Mouse (Mus musculus): Measurements from ENCODE around the gene Gab3. TPM values are rescaled to one million over a fixed set of nuclear protein-coding genes. Genes with fewer than 3 reads are reported as not detected.

Gene Gab3
- polyA plus RNA-seq, 1 experiment, result 0.01 TPM

DNA sequence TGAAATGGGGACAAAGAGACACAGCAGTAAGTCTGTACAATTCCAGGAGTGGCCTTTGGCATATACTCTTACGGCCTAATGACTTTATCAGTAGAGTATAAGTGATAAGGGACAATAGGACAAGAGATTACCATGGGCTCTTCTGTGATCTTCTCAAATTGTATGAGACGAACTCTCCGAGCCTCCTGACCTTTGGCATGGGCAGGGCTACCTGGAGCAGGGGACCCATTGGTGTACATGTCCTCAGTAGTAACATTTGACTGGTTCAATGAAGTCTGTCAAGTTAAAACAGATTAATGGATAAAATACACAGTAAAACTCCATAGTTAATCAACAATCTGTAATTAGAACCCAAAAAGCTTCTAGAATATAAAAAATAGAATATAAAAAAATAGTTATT is 40.3 kb upstream of the Gab3 start:
- peaks cover 10% of the 10 kb centered on the region for H3K36me3 ChIP-seq (ENCODE audit: control insufficient read depth, insufficient read depth)
- no peak overlapping the region for H3K4me3 ChIP-seq (ENCODE audit: insufficient read depth, poor library complexity, severe bottlenecking)
- peaks cover 34% of the 10 kb centered on the region for H3K79me2 ChIP-seq (ENCODE audit: control insufficient read depth, insufficient read depth)
- peaks cover 12% of the 10 kb centered on the region for H3K79me3 ChIP-seq (ENCODE audit: low read depth)
- H3ac ChIP-seq (ENCODE audit: control insufficient read depth, insufficient read length, low read depth), result no peak overlapping the region
- no peaks in the 10 kb centered on the region for H3K27me3 ChIP-seq (ENCODE audit: control insufficient read depth, insufficient read depth, insufficient read length)
- TF ChIP-seq CEBPB (IDR thresholded peaks at IDR 0.05; ENCODE audit: low read depth) (no peak), CTCF (IDR thresholded peaks at IDR 0.05; ENCODE audit: control insufficient read depth, insufficient read depth, insufficient read length) (no peak), FOSL1 (IDR thresholded peaks at IDR 0.05; ENCODE audit: insufficient read depth, low read length, poor library complexity, severe bottlenecking) (no peak), MYOG (IDR thresholded peaks at IDR 0.05; ENCODE audit: control insufficient read depth, extremely low read depth, insufficient read length) (no peak), MYOD1 (IDR thresholded peaks at IDR 0.05; ENCODE audit: control insufficient read depth, insufficient read length, low read depth) (no peak), MAX (IDR thresholded peaks at IDR 0.05) (no peak), USF1 (IDR thresholded peaks at IDR 0.05; ENCODE audit: low read depth) (no peak)

DNA sequence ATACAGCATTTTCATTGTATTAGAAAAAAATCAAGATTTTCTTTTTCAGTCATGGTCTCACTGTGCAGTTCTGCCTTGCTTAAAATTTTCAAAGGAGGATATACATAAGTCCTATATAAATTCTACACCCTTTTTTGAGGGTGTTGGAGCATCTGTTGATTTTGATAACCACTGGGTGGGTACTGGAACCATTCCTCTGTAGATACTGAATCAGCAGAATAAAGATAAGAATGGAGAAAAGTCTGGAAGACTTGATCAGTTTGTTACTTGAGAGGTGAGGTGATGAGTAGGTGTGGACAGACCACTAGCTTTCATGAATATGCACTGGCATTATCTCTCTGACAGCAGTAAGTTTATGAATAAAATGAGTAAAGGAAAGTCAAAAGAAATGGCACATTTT is 30.3 kb upstream of the Gab3 start:
- H3K79me3 ChIP-seq (ENCODE audit: low read depth), result no peaks in the 10 kb centered on the region
- H3ac ChIP-seq (ENCODE audit: control insufficient read depth, insufficient read length, low read depth), result no peak overlapping the region
- TF ChIP-seq MYOG (IDR thresholded peaks at IDR 0.05; ENCODE audit: control insufficient read depth, extremely low read depth, insufficient read length) (no peak), FOSL1 (IDR thresholded peaks at IDR 0.05; ENCODE audit: insufficient read depth, low read length, poor library complexity, severe bottlenecking) (no peak), CTCF (IDR thresholded peaks at IDR 0.05; ENCODE audit: control insufficient read depth, insufficient read depth, insufficient read length) (no peak), USF1 (IDR thresholded peaks at IDR 0.05; ENCODE audit: low read depth) (no peak), MYOD1 (IDR thresholded peaks at IDR 0.05; ENCODE audit: control insufficient read depth, insufficient read length, low read depth) (no peak), CEBPB (IDR thresholded peaks at IDR 0.05; ENCODE audit: low read depth) (no peak), MAX (IDR thresholded peaks at IDR 0.05) (no peak)
- no peaks in the 10 kb centered on the region for H3K79me2 ChIP-seq (ENCODE audit: control insufficient read depth, insufficient read depth)
- no peak overlapping the region for H3K4me3 ChIP-seq (ENCODE audit: insufficient read depth, poor library complexity, severe bottlenecking)
- H3K27me3 ChIP-seq (ENCODE audit: control insufficient read depth, insufficient read depth, insufficient read length), result no peaks in the 10 kb centered on the region
- H3K36me3 ChIP-seq (ENCODE audit: control insufficient read depth, insufficient read depth), result peaks cover 28% of the 10 kb centered on the region

DNA sequence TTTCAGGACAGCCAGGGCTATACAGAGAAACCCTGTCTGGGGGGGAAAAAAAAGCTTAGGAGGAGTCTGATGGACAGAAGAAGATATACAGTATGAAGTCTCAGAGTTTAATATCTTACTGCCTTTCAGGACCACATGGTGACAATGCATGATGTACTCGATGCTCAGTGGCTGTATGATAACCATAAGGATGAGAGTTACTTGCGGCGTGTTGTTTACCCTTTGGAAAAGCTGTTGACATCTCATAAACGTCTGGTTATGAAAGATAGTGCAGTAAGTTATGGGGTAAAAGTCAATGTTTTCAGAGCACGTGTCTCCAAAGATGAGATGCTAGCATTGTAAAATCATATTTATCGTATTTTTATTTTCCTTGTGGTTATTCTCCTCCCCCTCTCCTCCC is 17.0 kb upstream of the Gab3 start:
- Histone ChIP-seq H3K27me3 (ENCODE audit: control insufficient read depth, insufficient read depth, insufficient read length) (no peaks in the 10 kb centered on the region), H3K79me3 (ENCODE audit: low read depth) (peaks cover 40% of the 10 kb centered on the region), H3K4me3 (ENCODE audit: insufficient read depth, poor library complexity, severe bottlenecking) (no peak overlapping the region), H3ac (ENCODE audit: control insufficient read depth, insufficient read length, low read depth) (no peak overlapping the region), H3K36me3 (ENCODE audit: control insufficient read depth, insufficient read depth) (peaks cover 72% of the 10 kb centered on the region), H3K79me2 (ENCODE audit: control insufficient read depth, insufficient read depth) (peaks cover 46% of the 10 kb centered on the region)
- TF ChIP-seq MYOD1 (IDR thresholded peaks at IDR 0.05; ENCODE audit: control insufficient read depth, insufficient read length, low read depth), result no peak
- no peak for TF ChIP-seq MYOG (IDR thresholded peaks at IDR 0.05; ENCODE audit: control insufficient read depth, extremely low read depth, insufficient read length)

DNA sequence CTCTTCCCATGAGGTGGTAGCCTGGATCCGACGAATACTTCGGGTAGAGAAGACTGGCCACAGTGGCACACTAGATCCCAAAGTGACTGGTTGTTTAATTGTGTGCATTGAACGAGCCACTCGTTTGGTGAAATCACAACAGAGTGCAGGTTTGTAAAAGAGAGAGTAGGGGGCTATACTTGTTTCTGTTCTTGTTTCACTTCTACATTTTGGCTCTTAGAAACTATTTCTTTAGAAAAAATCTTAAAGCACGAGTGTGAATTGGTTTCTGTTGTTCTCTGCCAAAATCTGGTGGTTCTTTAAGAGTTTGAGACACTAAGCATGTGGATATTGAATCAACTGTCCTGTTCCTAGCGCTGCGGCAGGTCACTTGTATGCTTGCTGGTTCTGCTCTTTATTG is 13.5 kb upstream of the Gab3 start:
- H3K79me3 ChIP-seq (ENCODE audit: low read depth), result peaks cover 49% of the 10 kb centered on the region
- no peak overlapping the region for H3ac ChIP-seq (ENCODE audit: control insufficient read depth, insufficient read length, low read depth)
- peaks cover 40% of the 10 kb centered on the region for H3K36me3 ChIP-seq (ENCODE audit: control insufficient read depth, insufficient read depth)
- TF ChIP-seq FOSL1 (IDR thresholded peaks at IDR 0.05; ENCODE audit: insufficient read depth, low read length, poor library complexity, severe bottlenecking), result no peak
- no peak for TF ChIP-seq CEBPB (IDR thresholded peaks at IDR 0.05; ENCODE audit: low read depth)
- no peak for TF ChIP-seq USF1 (IDR thresholded peaks at IDR 0.05; ENCODE audit: low read depth)
- TF ChIP-seq MAX (IDR thresholded peaks at IDR 0.05), result no peak
- no peak for TF ChIP-seq CTCF (IDR thresholded peaks at IDR 0.05; ENCODE audit: control insufficient read depth, insufficient read depth, insufficient read length)
- TF ChIP-seq MYOD1 (IDR thresholded peaks at IDR 0.05; ENCODE audit: control insufficient read depth, insufficient read length, low read depth), result no peak
- no peak for TF ChIP-seq MYOG (IDR thresholded peaks at IDR 0.05; ENCODE audit: control insufficient read depth, extremely low read depth, insufficient read length)
- H3K4me3 ChIP-seq (ENCODE audit: insufficient read depth, poor library complexity, severe bottlenecking), result no peak overlapping the region
- H3K27me3 ChIP-seq (ENCODE audit: control insufficient read depth, insufficient read depth, insufficient read length), result no peaks in the 10 kb centered on the region
- H3K79me2 ChIP-seq (ENCODE audit: control insufficient read depth, insufficient read depth), result peaks cover 60% of the 10 kb centered on the region

DNA sequence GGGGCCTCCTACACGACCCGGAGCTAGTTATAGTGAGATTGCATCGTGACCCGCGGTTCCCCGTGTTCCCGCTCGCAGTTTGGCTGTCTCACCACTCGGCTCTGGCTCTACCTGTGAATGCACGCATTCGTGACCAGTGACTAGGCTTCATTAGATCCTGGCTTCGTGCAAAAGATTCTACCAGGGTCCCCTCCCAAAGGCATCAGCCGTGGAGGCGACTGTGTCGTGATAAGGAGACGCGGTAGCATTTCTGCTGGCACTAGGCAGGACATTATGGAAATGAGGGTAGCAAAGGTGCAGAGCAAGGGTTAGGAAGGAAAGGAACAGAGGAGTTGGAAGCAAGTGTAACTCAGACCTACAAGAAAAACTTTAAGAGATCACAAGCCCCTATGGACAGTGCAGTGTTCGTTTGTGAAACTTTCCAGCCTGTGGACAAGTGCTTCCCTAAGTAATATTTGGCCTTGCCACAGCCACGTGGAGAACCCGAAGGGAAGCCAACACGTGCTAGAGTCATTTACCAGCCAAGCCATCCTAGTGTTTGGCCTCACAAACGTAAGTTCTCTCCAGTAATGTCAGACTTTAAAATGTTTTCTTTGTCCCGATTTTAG is 11.0 kb upstream of the Gab3 start:
- Histone ChIP-seq H3K27me3 (ENCODE audit: control insufficient read depth, insufficient read depth, insufficient read length) (no peaks in the 10 kb centered on the region), H3ac (ENCODE audit: control insufficient read depth, insufficient read length, low read depth) (peak overlapping the region; percentile 99), H3K79me3 (ENCODE audit: low read depth) (peaks cover 41% of the 10 kb centered on the region), H3K4me3 (ENCODE audit: insufficient read depth, poor library complexity, severe bottlenecking) (peak overlapping the region; percentile 64), H3K36me3 (ENCODE audit: control insufficient read depth, insufficient read depth) (peaks cover 28% of the 10 kb centered on the region), H3K79me2 (ENCODE audit: control insufficient read depth, insufficient read depth) (peaks cover 53% of the 10 kb centered on the region)
- TF ChIP-seq MAX (IDR thresholded peaks at IDR 0.05), result peak; percentile 88
- TF ChIP-seq CTCF (IDR thresholded peaks at IDR 0.05; ENCODE audit: control insufficient read depth, insufficient read depth, insufficient read length), result no peak

DNA sequence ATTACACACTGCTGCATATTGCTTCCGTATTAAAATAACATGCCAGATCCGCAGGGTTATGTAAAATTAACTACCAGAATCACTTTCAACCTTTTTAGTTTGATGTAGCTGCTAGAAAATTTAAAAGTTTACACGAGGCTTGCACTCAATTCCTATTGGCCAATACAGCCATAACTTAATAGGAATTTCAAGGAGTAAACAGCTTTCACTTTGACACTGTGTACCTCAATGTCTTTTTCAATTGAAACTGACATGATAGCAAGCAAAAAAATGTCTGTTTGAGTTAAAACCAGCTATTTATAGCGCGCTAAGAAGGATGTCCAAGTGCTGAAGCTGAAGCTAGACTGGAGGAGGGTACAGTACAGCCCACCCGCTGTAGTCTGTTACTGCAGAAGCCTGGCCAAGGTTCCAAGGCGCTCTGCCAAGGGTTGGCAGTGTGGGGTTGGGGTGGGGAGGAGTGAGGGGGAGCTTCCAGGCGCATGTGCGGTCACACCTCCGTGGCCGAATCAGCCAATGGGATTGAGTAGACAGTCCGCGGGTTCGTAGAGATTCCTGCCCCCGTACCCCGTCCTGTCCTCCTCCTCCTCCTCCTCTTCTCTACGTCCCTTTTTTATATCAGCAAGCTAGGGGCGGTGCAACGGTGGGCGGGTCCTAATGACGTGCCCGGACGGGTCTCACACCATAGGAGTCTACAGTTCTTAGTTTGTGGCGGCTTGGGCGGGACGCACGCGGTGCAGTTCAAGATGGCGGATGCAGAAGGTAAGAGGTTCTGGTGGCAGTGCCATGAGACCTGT is 10.3 kb upstream of the Gab3 start, which contains the start of gene Dkc1:
TSS of gene Dkc1 (plus strand) at position 486 of the 794 bp plus-strand sequence.
- H3K27me3 ChIP-seq (ENCODE audit: control insufficient read depth, insufficient read depth, insufficient read length), result no peaks in the 10 kb centered on the region
- H3K36me3 ChIP-seq (ENCODE audit: control insufficient read depth, insufficient read depth), result peaks cover 21% of the 10 kb centered on the region
- TF ChIP-seq MAX (IDR thresholded peaks at IDR 0.05), result peak; percentile 82
- TF ChIP-seq MYOD1 (IDR thresholded peaks at IDR 0.05; ENCODE audit: control insufficient read depth, insufficient read length, low read depth), result no peak
- H3K79me3 ChIP-seq (ENCODE audit: low read depth), result peaks cover 36% of the 10 kb centered on the region
- peak within 1 kb of the TSS; percentile 64 for H3K4me3 ChIP-seq (ENCODE audit: insufficient read depth, poor library complexity, severe bottlenecking)
- peak within 1 kb of the TSS; percentile 99 for H3ac ChIP-seq (ENCODE audit: control insufficient read depth, insufficient read length, low read depth)
- H3K79me2 ChIP-seq (ENCODE audit: control insufficient read depth, insufficient read depth), result peaks cover 46% of the 10 kb centered on the region

Data from C2C12 (cell line).